Mouse (Mus musculus) forebrain, embryonic 16.5 days (tissue): ENCODE results near the gene Pigx. TPM values are rescaled to one million over a fixed set of nuclear protein-coding genes. Genes with fewer than 3 reads are reported as not detected.
A peak's percentile ranks its signal among the peaks of the same experiment; 100 is the strongest.
"Not testable (repeated sequence)": the region's sequence is repeated elsewhere in the genome, so short reads cannot be mapped to it uniquely, and the experiment has no call there.

Experiments used
- ATAC-seq: fragments of 200-750 bp; cut with Nextera tagmentation; 2 replicates; pipeline ENCODE4 v1.8.0; 2017; ENCODE audit warnings: mild to moderate bottlenecking, moderate library complexity
- H3K27ac ChIP-seq: fragments of 300-500 bp; sonication (generic); 2 replicates; pipeline ENCODE4 v1.5.1; 2014; ENCODE audit warnings: low read length, control low read depth
- H3K27me3 ChIP-seq: fragments of 300-500 bp; sonication (generic); replicated peaks from 2 replicates; pipeline ENCODE4 v1.6.1; 2014; ENCODE audit warnings: low read length; ENCODE audit not compliant: control insufficient read depth, insufficient read depth
- H3K36me3 ChIP-seq: fragments of 300-500 bp; sonication (generic); 2 replicates; pipeline ENCODE4 v1.6.1; 2014; ENCODE audit not compliant: control insufficient read depth, insufficient read depth
- H3K4me1 ChIP-seq: fragments of 300-500 bp; sonication (generic); replicated peaks from 2 replicates; pipeline ENCODE4 v1.6.1; 2014; ENCODE audit warnings: low read length; ENCODE audit not compliant: control insufficient read depth, insufficient read depth
- H3K4me2 ChIP-seq: fragments of 300-500 bp; sonication (generic); 2 replicates; pipeline ENCODE4 v1.6.1; 2014; ENCODE audit warnings: mild to moderate bottlenecking, low read length, control low read depth
- H3K4me3 ChIP-seq: fragments of 300-500 bp; sonication (generic); replicated peaks from 2 replicates; pipeline ENCODE4 v1.5.1; 2014; ENCODE audit warnings: mild to moderate bottlenecking, low read length, control low read depth
- H3K9ac ChIP-seq: fragments of 300-500 bp; sonication (generic); replicated peaks from 2 replicates; pipeline ENCODE4 v1.6.1; 2014; ENCODE audit warnings: low read depth, low read length, control low read depth
- H3K9me3 ChIP-seq: fragments of 300-500 bp; sonication (generic); 2 replicates; pipeline ENCODE4 v1.6.1; 2016; ENCODE audit warnings: low read length; ENCODE audit not compliant: control insufficient read depth
- WGBS: fragments of 180-500 bp; shearing (Covaris S2); extraction: QIAGEN DNeasy Blood & Tissue Kit; methylation state at CpG from one replicate; pipeline ENCODE4 v1.1.7; 2014; 5-methylcytosine and 5-hydroxymethylcytosine counted together
- polyA plus RNA-seq: library from polyadenylated mRNA; unstranded; fragments of >200 nt; fragmentation: Nextera tagmentation; extraction: Ambion mirVana; gene quantifications from 2 replicates; pipeline ENCODE4 v1.2.1, GENCODE M21; 2015

The Pigx gene
- polyA plus RNA-seq, 1 experiment from 2014 or later = 122 TPM

DNA sequence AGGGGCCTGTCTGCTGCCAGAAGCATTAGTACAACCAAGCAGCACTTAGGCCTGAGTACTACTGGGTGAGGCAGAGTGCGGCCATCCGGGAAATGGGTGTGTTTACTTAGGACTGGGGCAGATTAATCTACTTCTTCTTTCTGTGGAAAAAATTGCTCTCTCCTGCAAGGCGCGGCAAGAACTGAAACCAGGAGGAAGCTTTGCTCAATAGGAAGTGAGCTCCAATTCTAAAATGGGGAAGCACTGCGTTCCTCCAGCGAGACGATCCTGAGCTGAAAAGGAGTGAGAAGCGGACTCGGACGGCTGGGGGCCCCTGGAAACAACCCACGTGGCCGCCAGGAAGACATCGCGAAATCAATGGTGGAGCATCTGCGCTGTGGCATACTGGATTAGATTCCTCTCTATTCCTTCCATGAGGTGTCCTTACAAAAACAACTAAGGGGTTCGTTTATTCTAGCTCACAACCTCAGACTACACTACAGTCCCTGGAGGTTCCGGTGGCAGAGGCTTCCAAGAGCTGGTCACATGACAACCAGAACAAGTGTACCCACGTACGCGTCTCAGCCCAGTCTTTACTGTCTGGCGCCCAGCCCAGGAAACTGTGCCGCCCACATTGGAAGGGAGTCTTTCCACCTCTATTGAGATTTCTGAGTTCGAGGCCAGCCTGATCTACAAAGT, 14.1 kb upstream of the Pigx start:
- no peaks in the 10 kb centered on the region for H3K4me1 ChIP-seq
- no peak for ATAC-seq
- H3K4me3 ChIP-seq = no peak overlapping the region
- WGBS = 62% methylated on average over 23 of the region's 23 CpGs
- no peak overlapping the region for H3K4me2 ChIP-seq
- H3K27me3 ChIP-seq = no peaks in the 10 kb centered on the region
- no peak overlapping the region for H3K27ac ChIP-seq
- H3K36me3 ChIP-seq = no peaks in the 10 kb centered on the region
- no peak overlapping the region for H3K9ac ChIP-seq
- no peaks in the 10 kb centered on the region for H3K9me3 ChIP-seq

DNA sequence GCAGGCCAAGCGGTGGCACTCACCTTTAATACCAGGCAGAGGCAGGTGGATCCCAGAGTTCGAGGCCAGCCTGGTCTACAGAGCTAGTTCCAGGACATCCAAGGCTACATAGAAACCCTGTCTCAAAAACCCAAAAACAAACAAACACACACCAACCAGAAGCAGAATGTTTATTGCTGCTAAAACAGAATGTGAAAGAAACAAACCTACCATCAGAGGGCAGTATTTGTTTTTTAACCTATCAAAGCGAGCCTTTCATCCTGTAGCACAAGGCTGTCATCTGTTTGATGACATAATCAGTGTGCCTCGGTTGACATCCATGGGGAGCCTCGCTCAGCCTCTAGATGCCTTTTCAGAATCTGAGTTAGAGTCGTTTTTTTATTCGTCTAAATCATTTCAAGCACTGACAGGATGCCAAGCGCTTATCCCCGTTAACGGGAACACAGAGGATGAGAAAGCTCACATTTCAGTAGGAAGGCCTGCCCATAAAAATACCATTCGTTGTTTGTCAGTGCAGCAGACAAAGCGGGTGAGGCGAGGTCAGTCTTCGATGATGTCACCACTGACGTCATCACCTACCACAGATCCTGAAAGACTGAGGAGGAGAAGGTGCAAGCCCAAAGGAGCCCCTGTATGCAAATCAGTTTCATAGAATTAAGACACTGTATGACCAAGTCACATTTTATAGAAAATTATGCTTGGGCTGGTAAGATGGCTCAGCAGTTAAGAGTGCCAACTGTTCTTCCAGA, 11.6 kb upstream of the Pigx start:
- Histone ChIP-seq H3K27me3 (no peaks in the 10 kb centered on the region), H3K4me3 (no peak overlapping the region), H3K27ac (no peak overlapping the region), H3K9me3 (no peaks in the 10 kb centered on the region), H3K4me2 (no peak overlapping the region), H3K4me1 (no peaks in the 10 kb centered on the region), H3K36me3 (peaks cover 10% of the 10 kb centered on the region; the same call in 1 of the 2 replicates), H3K9ac (no peak overlapping the region)
- ATAC-seq = no peak
- WGBS = 68% methylated on average over 15 of the region's 15 CpGs

DNA sequence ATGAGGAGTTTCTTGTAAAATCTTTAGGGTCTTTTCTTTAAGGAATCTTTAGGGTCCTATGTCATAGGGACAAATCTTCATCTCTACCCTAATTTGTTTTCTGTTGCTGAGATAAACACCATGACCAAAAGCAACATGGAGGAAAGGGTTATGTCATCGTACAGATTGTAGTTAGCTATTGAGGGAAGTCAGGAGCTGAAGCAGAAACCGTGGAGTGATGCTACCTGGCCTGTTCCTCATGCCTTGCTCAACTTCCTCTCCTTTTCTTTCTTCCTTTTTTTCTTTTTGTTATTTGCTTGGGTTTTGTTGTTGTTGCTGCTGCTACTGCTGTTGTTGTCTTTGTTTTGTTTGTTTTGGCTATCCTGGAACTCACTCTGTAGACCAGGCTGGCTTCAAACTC, 9.0 kb upstream of the Pigx start:
- Histone ChIP-seq H3K4me3 (no peak overlapping the region), H3K4me2 (no peak overlapping the region), H3K4me1 (no peaks in the 10 kb centered on the region), H3K9me3 (no peaks in the 10 kb centered on the region; the same call in 1 of the 2 replicates), H3K27me3 (no peaks in the 10 kb centered on the region), H3K27ac (no peak overlapping the region), H3K9ac (no peak overlapping the region), H3K36me3 (peaks cover 20% of the 10 kb centered on the region)
- no peak for ATAC-seq
- 89% methylated on average over 2 of the region's 2 CpGs for WGBS

DNA sequence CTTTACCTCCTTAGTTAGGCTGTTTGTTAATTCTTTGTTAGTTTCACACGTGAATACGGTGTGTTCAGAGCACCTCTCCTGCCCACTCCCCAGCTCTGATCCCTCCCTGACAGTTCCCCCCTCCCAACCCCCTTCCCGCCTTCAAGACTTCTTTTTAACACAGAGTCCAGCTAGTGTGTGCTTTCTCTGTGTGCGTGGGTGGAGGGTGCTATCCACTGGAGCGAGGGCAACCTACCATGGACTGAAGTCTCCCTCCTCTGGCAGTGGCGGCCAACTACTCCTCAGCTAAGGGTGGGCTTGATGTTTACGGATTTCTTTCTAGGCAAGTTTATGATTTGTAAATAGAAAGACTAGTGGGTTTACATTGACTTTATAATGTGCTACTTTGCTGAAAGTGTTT, 8.6 kb upstream of the Pigx start:
- no peak overlapping the region for H3K4me3 ChIP-seq
- no peak for ATAC-seq
- no peaks in the 10 kb centered on the region; the same call in 1 of the 2 replicates for H3K9me3 ChIP-seq
- no peak overlapping the region for H3K9ac ChIP-seq
- H3K27ac ChIP-seq = no peak overlapping the region
- no peaks in the 10 kb centered on the region for H3K27me3 ChIP-seq
- no peak overlapping the region for H3K4me2 ChIP-seq
- peaks cover 22% of the 10 kb centered on the region for H3K36me3 ChIP-seq
- 83% methylated on average over 7 of the region's 7 CpGs for WGBS
- no peaks in the 10 kb centered on the region for H3K4me1 ChIP-seq

DNA sequence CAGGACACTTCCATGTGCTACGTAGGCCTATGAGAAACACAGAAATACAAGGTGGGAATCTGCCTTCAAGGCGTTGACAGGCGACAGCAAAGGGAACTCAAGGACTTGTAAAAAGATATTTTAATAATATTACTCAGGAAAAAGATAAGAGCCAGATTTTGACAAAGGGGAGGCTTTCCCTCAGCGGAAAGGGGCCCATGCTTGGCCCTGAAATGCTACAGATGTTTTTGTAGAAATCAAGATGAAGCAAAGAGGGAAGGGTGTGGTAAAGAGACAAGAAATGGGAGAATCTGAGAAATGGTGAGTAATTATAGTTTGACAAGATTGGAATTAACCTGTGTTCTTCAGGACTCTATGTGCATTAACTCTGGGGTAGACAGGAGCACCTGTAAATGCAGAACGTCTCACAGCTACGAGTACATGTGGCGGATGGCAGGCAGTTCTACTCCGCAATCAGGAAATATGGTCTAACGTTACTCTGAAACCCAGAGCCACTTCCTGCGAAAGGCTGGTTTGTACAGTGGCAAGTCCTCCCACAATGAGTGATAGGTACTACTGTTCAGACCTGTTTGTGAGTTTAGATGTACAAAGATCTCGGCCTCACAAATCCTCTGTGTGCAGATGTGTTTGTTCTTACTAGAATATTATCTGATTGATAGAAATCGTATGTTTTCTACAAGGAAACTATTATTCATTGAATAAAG, 8.0 kb upstream of the Pigx start:
- ATAC-seq = no peak
- H3K36me3 ChIP-seq = peaks cover 22% of the 10 kb centered on the region
- 95% methylated on average over 12 of the region's 12 CpGs for WGBS

DNA sequence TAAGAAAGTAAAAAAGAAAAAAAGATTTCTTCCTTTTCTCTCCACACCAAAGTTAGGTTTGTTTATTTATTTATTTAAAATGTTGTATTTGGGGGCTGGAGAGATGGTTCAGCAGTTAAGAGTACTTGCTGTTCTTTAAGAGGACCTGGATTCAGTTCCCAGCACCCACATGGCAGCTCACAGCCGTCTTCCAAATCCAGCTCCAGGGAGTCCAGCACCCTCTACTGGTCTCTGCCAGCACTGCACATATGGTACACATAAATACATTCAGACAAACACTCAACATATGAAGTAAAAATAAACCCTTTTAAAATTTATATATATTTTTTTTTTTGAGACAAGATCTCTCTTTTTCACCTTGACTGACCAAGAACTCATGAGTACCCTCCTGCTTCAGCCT, 6.2 kb upstream of the Pigx start:
- H3K4me3 ChIP-seq = no peak overlapping the region
- 91% methylated on average over 1 of the region's 1 CpGs for WGBS
- H3K36me3 ChIP-seq = peaks cover 24% of the 10 kb centered on the region
- H3K4me1 ChIP-seq = no peaks in the 10 kb centered on the region
- H3K27me3 ChIP-seq = no peaks in the 10 kb centered on the region
- H3K9me3 ChIP-seq = no peaks in the 10 kb centered on the region; the same call in 1 of the 2 replicates
- no peak overlapping the region for H3K9ac ChIP-seq
- no peak overlapping the region for H3K4me2 ChIP-seq
- ATAC-seq = no peak
- no peak overlapping the region for H3K27ac ChIP-seq

More for the DNA sequence above, 8.0 kb upstream of the Pigx start:
- H3K27ac ChIP-seq = no peak overlapping the region
- H3K4me2 ChIP-seq = no peak overlapping the region
- no peaks in the 10 kb centered on the region for H3K4me1 ChIP-seq
- H3K4me3 ChIP-seq = no peak overlapping the region
- no peaks in the 10 kb centered on the region; the same call in 1 of the 2 replicates for H3K9me3 ChIP-seq
- no peaks in the 10 kb centered on the region for H3K27me3 ChIP-seq
- H3K9ac ChIP-seq = no peak overlapping the region

DNA sequence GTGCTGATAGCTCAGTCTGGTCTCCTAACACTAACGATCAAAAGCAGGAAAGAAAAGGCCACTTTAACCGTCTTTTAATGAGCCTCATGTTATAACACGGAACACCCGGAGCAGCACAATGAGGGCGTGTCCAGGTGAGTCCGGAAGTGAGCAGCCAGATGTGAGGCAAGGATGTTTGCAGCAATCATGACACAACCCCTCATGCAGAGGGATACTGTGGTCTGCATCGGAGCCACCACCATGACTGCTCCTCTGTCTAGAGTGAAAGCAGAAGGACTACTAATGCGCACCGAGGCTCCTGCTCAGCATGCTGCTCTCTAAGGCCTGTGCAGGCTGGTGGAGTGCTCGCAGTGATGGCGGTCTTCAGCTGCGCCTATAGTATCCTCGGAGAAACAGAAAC, 2.8 kb upstream of the Pigx start:
- ATAC-seq = no peak
- peaks cover 19% of the 10 kb centered on the region for H3K4me1 ChIP-seq
- no peak overlapping the region for H3K4me2 ChIP-seq
- H3K9ac ChIP-seq = no peak overlapping the region
- no peak overlapping the region for H3K27ac ChIP-seq
- 86% methylated on average over 13 of the region's 13 CpGs for WGBS
- H3K27me3 ChIP-seq = no peaks in the 10 kb centered on the region
- H3K4me3 ChIP-seq = no peak overlapping the region
- peaks cover 20% of the 10 kb centered on the region for H3K36me3 ChIP-seq
- H3K9me3 ChIP-seq = no peaks in the 10 kb centered on the region; the same call in 1 of the 2 replicates

DNA sequence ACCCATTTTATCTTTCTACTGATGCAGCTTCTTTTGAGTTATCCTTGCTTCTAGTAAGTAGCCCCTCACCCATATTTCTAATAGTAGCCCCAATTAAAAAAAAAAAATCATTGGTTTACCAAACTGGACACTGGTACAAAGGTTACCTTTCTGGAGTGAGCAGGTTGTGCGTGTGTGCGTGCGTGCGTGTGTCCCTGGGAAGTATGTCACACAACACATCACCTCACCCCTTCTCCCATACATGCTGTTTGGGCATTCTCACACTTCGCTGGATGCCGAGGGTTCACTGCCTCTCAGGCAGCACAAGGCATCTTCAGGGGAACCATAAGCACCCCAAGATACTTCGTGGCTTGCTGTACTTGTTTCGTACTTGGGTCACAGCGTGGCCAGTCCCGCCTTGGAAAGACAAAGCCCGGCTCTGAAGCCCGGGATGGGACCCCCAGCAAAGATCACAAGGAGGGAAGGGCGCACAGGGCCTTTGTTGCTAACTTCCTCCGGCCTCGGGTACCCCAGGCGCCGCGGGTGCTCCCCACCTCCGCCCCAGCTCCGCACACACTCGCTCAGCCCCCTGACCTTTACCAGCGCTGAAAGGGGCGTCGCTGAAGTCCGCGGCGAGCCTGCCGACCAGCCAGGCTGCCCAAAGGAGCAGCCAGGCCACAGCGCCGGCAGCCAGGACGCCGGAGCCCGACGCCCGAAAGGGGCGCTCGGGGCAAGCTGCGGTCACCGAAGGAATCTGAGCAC, 473 bp downstream of the Pigx start:
- H3K9me3 ChIP-seq = no peaks in the 10 kb centered on the region
- no peaks in the 10 kb centered on the region for H3K27me3 ChIP-seq
- H3K4me2 ChIP-seq = peak overlapping the region; percentile 86
- H3K9ac ChIP-seq = peak overlapping the region; percentile 95
- H3K36me3 ChIP-seq = 0 out of 2 replicates have a peak, but pooled peaks cover 8% of the 10 kb centered on the region
- peak; percentile 59 for ATAC-seq
- under 1% methylated on average over 39 of the region's 39 CpGs for WGBS
- peak overlapping the region; percentile 71 for H3K27ac ChIP-seq
- peak overlapping the region; percentile 99 for H3K4me3 ChIP-seq
- peaks cover 19% of the 10 kb centered on the region for H3K4me1 ChIP-seq

DNA sequence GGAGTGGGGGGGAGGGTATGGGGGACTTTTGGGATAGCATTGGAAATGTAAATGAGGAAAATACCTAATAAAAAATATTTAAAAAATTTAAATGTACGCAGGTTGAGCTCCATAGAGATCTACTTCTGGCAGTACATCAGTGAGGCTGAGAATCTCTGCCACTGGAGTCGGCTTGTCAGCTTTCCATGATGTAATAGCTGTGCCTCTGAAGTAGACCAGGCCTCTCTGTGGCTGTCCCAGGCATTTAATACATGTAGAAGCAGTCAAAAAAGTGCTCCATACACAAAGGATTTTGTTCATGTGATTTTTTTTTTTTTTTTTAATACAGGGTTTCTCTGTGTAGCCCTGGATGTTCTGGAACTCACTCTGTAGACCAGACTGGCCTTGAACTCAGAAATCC, 1.8 kb downstream of the Pigx start:
- H3K27ac ChIP-seq, H3K9ac ChIP-seq, H3K27me3 ChIP-seq, H3K4me2 ChIP-seq, H3K4me3 ChIP-seq, H3K9me3 ChIP-seq, H3K36me3 ChIP-seq, ATAC-seq: not testable (repeated sequence)
- 93% methylated on average over 2 of the region's 2 CpGs for WGBS
- peaks cover 19% of the 10 kb centered on the region for H3K4me1 ChIP-seq
